Mouse (Mus musculus) CD4-positive naive resting alpha-beta T cell, adult 57 days (primary cell): Measurements from ENCODE around the gene Gm3238. TPM values are rescaled to one million over a fixed set of nuclear protein-coding genes. Genes with fewer than 3 reads are reported as not detected.

Experiments used
- total RNA-seq: library from RNA; stranded (reverse); gene quantifications from one replicate; pipeline ENCODE4 v1.2.4, GENCODE M21; 2023

Gene Gm3238
- total RNA-seq, result not detected

DNA sequence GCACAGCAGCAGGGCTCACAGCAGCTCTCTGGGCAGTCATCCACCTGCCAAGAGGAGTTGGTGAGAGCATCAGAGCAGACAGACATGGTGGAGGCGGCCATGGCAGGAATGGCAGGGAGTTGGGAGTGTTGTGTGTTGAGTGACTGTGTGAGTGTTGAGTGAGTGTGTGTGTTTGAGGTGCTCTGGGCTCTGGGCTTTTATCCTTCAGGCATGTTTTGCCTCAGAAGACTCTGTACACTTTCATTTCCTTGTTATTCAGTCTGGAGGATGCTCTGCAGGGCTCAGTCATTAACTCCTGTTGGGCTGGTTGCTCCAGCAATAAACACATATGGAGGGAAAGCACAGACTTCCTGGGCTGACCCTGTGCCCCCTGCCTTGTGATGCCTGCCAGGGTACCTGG is at the start of gene Gm3238:
TSS of gene Gm3238 (minus strand) at position 101 of the 400 bp plus-strand sequence.

DNA sequence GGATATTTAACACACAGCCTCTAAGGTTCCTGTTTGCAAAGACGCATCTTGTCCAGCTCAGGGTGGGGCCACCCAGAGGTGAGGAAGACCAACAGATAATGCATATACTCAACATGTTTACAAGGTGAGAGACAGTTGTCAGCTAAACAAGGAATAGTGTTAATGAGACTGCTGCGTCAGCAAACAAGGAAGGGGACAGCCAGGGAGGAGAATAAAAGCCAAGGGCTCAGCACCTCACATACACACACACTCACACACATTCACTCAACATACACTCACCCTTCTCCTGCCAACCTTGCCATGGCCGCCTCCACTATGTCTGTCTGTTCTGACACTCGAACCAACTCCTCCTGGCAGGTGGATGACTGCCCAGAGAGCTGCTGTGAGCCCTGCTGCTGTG is 43.3 kb upstream of the Gm3238 start, which contains the start of gene Gm2696:
TSS of gene Gm2696 (plus strand) at position 301 of the 400 bp plus-strand sequence.

DNA sequence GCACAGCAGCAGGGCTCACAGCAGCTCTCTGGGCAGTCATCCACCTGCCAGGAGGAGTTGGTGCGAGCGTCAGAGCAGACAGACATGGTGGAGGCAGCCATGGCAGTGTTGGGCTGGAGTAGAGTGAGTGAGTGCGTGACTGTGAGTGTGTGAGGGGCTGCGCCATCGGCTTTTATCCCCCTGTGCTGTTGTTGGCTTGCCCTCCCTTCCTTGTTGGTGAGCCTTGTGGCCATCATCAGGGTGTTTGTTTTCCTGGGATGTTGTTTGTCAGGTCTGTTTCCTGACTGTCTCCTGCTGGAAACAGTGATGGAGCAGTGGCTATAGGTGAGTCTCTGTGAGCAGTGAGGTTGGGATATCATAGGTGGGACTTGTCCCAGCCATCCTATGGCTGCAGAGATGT is 40.6 kb upstream of the Gm3238 start, which contains the start of gene Gm9507:
TSS of gene Gm9507 (minus strand) at position 101 of the 400 bp plus-strand sequence.

DNA sequence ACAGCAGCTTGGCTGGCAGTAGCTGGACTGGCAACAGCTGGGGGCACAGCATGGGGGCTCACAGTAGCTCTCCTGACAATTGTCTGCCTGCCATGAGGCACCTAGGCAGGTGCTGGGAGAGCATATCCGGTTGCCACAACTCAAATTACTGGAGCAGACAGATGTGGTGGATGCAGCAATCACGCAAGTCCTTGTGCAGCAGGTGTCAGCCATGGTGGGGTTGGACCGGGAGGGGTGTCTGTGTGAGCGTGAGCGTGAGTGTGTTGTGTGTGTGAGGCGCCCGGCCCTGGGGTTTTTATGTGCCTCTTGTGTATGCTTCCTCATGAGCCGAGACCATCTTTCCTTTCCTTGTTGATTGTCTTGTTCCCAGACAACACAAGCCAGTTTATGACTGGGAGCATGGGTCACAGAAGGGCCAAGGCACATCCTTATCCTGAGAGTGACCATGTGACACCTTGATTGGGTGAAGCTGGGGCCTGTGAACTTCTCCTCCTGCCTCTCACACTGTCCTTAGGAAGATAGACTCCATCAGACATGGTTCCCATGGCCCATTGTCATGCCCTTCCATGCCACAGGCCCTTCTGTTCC is 27.9 kb upstream of the Gm3238 start, which contains the start of gene Gm19668:
TSS of gene Gm19668 (minus strand) at position 213 of the 588 bp plus-strand sequence.

DNA sequence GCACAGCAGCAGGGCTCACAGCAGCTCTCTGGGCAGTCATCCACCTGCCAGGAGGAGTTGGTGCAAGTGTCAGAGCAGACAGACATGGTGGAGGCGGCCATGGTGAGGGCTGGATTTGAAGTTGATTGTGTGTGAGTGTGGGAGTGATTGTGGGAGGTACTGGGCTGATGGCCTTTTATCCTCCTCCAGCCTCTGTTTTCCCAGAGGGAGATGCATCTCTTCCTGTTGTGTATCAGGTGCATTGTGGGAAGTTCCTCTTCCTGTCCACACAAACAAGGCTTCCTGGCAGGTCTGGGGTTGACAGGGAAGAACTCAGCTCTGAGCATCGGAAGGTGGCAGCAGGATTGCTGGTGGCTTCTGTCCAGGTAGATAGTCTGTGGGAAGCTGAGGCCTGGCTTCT is 23.9 kb upstream of the Gm3238 start, which contains the start of gene Gm9639:
TSS of gene Gm9639 (minus strand) at position 101 of the 400 bp plus-strand sequence.

DNA sequence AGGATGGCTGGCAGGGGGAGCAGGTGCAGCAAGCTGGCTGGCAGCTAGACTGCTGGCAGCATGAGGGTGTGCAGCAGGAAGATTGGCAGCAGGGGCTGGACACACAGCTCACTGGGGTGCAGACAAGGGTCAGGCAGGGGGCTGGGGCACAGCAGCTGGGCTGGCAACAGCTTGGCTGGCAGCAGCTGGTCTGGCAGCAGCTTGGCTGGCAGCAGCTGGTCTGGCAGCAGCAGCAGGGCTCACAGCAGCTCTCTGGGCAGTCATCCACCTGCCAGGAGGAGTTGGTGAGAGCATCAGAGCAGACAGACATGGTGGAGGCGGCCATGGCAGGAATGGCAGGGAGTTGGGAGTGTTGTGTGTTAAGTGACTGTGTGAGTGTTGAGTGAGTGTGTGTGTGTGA is 16.8 kb upstream of the Gm3238 start, which contains the start of gene Gm7137:
TSS of gene Gm7137 (minus strand) at position 325 of the 400 bp plus-strand sequence.

DNA sequence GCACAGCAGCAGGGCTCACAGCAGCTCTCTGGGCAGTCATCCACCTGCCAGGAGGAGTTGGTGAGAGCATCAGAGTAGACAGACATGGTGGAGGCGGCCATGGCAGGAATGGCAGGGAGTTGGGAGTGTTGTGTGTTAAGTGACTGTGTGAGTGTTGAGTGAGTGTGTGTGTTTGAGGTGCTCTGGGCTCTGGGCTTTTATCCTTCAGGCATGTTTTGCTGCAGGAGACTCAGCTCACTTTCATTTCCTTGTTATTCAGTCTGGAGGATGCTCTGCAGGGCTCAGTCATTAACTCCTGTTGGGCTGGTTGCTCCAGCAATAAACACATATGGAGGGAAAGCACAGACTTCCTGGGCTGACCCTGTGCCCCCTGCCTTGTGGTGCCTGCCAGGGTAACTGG is 11.3 kb upstream of the Gm3238 start, which contains the start of gene Gm3250:
TSS of gene Gm3250 (minus strand) at position 101 of the 400 bp plus-strand sequence.

DNA sequence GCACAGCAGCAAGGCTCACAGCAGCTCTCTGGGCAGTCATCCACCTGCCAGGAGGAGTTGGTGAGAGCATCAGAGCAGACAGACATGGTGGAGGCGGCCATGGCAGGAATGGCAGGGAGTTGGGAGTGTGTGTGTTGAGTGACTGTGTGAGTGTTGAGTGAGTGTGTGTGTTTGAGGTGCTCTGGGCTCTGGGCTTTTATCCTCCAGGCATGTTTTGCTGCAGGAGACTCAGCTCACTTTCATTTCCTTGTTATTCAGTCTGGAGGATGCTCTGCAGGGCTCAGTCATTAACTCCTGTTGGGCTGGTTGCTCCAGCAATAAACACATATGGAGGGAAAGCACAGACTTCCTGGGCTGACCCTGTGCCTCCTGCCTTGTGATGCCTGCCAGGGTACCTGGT is 5.7 kb upstream of the Gm3238 start, which contains the start of gene Gm7138:
TSS of gene Gm7138 (minus strand) at position 101 of the 400 bp plus-strand sequence.

DNA sequence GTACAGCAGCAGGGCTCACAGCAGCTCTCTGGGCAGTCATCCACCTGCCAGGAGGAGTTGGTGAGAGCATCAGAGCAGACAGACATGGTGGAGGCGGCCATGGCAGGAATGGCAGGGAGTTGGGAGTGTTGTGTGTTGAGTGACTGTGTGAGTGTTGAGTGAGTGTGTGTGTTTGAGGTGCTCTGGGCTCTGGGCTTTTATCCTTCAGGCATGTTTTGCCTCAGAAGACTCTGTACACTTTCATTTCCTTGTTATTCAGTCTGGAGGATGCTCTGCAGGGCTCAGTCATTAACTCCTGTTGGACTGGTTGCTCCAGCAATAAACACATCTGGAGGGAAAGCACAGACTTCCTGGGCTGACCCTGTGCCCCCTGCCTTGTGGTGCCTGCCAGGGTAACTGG is 11.5 kb downstream of the Gm3238 start, which contains the start of gene Gm3233:
TSS of gene Gm3233 (minus strand) at position 101 of the 400 bp plus-strand sequence.

DNA sequence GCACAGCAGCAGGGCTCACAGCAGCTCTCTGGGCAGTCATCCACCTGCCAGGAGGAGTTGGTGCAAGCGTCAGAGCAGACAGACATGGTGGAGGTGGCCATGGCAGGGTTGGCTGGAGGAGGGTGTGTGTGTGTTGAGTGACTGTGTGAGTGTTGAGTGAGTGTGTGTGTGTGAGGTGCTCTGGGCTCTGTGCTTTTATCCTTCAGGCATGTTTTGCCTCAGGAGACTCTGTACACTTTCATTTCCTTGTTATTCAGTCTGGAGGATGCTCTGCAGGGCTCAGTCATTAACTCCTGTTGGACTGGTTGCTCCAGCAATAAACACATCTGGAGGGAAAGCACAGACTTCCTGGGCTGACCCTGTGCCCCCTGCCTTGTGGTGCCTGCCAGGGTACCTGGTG is 19.9 kb downstream of the Gm3238 start, which contains the start of gene Gm9736:
TSS of gene Gm9736 (minus strand) at position 101 of the 400 bp plus-strand sequence.

DNA sequence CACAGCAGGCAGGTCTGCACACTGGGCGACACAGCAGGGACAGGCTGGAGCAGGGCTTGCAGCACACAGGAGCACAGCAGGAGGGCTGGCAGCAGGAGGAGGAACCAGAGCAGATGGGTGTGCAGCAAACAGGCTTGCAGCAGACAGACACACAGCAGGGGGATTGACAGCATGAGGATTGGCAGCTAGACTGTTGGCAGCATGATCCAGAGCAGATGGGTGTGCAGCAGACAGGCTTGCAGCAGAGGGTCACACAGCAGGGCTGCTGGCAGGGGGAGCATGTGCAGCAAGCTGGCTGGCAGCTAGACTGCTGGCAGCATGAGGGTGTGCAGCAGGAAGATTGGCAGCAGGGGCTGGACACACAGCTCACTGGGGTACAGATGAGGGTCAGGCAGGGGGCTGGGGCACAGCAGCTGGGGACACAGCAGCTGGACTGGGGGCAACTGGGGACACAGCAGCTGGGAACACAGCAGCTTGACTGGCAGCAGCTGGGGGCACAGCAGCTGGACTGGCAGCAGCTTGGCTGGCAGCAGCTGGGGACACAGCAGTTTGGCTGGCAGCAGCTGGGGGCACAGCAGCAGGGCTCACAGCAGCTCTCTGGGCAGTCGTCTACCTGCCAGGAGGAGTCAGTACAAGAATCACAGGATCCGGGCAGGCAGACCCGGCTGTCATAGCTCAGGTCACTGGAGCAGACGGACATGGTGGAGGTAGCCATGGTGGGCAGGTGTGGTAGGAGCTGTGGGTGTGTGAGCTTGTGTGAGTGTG is 29.0 kb downstream of the Gm3238 start, which contains the start of gene Gm18596:
TSS of gene Gm18596 (minus strand) at position 715 of the 765 bp plus-strand sequence.

DNA sequence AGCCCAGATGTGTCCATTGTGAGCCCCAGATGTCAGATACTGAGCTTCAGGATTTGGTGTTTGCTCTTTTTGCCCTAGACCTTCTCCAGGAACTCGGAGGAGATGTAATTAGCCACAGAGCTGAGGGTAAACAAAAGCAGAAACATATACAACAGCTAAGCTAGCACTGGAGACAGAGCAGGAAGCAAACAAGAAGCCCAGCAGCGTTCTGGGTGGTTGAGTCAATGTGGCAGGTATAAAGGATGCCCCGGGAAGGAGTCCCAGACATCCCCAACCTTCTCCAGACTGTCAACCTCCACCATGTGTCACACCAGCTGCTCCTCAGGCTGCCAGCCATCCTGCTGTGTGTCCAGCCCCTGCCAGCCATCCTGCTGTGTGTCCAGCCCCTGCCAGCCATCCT is 44.9 kb downstream of the Gm3238 start, which contains the start of gene Gm10100:
TSS of gene Gm10100 (plus strand) at position 301 of the 400 bp plus-strand sequence.

Other genes with a start within 250 kb of the Gm3238 start
- 254 TPM for gene Itgb2, start 241.1 kb downstream of the Gm3238 start, total RNA-seq
- 109 TPM for gene Pttg1ip, start 189.6 kb downstream of the Gm3238 start, total RNA-seq
- 61.4 TPM for gene Sumo3, start 165.2 kb downstream of the Gm3238 start, total RNA-seq
- gene Gm49325, start 165.1 kb downstream of the Gm3238 start, total RNA-seq, result not detected
- 36.8 TPM for gene Ube2g2, start 149.1 kb downstream of the Gm3238 start, total RNA-seq
- 0.44 TPM for gene Tspear, start 84.8 kb downstream of the Gm3238 start, total RNA-seq
- gene Gm19402, start 80.6 kb downstream of the Gm3238 start, total RNA-seq, result not detected
- not detected for gene Gm9508, start 74.1 kb downstream of the Gm3238 start, total RNA-seq
- not detected for gene Gm10272, start 64.7 kb downstream of the Gm3238 start, total RNA-seq
- not detected for gene Gm10024, start 59.9 kb downstream of the Gm3238 start, total RNA-seq
- gene Gm10142, start 55.5 kb downstream of the Gm3238 start, total RNA-seq, result not detected
- gene Krtap12-1, start 50.7 kb downstream of the Gm3238 start, total RNA-seq, result not detected
- gene Gm10100, start 44.8 kb downstream of the Gm3238 start, total RNA-seq, result not detected
- gene Gm18596, start 28.7 kb downstream of the Gm3238 start, total RNA-seq, result not detected
- gene Gm9736, start 20.0 kb downstream of the Gm3238 start, total RNA-seq, result not detected
- not detected for gene Gm3233, start 11.6 kb downstream of the Gm3238 start, total RNA-seq
- gene Gm7138, start 5.6 kb upstream of the Gm3238 start, total RNA-seq, result not detected
- not detected for gene Gm3250, start 11.2 kb upstream of the Gm3238 start, total RNA-seq
- not detected for gene Gm7137, start 16.9 kb upstream of the Gm3238 start, total RNA-seq
- gene Gm9639, start 23.8 kb upstream of the Gm3238 start, total RNA-seq, result not detected
- gene Gm19668, start 27.8 kb upstream of the Gm3238 start, total RNA-seq, result not detected
- not detected for gene Gm9507, start 40.5 kb upstream of the Gm3238 start, total RNA-seq
- not detected for gene Gm2696, start 43.4 kb upstream of the Gm3238 start, total RNA-seq
- gene Krtap10-4, start 55.8 kb upstream of the Gm3238 start, total RNA-seq, result not detected
- gene Krtap10-10, start 64.6 kb upstream of the Gm3238 start, total RNA-seq, result not detected
- not detected for gene Gm36176, start 75.5 kb upstream of the Gm3238 start, total RNA-seq
- not detected for gene Gm10318, start 81.5 kb upstream of the Gm3238 start, total RNA-seq
- not detected for gene Gm3285, start 90.7 kb upstream of the Gm3238 start, total RNA-seq
- gene Lrrc3, start 131.2 kb upstream of the Gm3238 start, total RNA-seq, result not detected
- gene Trpm2, start 199.2 kb upstream of the Gm3238 start, total RNA-seq, result 3.9 TPM
- 6.7 TPM for gene 1810043G02Rik, start 207.2 kb upstream of the Gm3238 start, total RNA-seq
- gene Pfkl, start 238.8 kb upstream of the Gm3238 start, total RNA-seq, result 111 TPM